Mouse (Mus musculus): ENCODE measurements around the gene Tex22. TPM values are rescaled to one million over a fixed set of nuclear protein-coding genes. Genes with fewer than 3 reads are reported as not detected.

The Tex22 gene
- total RNA-seq, 2 experiments from 2014 or later: 0.45 to 0.64 TPM

DNA sequence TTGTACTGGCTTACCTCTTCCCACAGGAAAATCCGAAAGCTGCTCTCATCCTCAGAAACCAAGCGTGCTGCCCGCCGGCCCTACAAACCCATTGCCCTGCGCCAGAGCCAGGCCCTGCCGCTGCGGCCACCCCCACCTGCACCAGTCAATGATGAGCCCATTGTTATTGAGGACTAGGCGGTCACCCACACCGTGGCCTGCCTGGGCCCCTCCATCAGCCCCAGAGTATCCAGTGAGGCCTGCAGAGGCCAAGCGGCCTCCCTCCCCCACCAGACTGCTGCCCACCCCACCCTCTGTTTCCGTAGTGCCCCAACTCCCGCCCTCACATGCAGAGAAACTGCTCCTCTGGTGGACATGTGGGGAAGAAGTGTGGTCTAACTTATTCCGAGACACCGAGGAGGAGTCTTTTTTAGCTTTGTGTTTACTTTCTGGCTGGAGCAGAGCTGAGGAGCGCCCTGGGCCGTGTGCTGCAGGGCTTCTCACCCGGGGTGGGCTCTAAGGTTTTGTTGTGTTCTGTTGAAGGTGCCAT, 62.3 kb downstream of the Tex22 start:
- no peak for DNase-seq (ENCODE audit: low spot score in 2 of 2)

DNA sequence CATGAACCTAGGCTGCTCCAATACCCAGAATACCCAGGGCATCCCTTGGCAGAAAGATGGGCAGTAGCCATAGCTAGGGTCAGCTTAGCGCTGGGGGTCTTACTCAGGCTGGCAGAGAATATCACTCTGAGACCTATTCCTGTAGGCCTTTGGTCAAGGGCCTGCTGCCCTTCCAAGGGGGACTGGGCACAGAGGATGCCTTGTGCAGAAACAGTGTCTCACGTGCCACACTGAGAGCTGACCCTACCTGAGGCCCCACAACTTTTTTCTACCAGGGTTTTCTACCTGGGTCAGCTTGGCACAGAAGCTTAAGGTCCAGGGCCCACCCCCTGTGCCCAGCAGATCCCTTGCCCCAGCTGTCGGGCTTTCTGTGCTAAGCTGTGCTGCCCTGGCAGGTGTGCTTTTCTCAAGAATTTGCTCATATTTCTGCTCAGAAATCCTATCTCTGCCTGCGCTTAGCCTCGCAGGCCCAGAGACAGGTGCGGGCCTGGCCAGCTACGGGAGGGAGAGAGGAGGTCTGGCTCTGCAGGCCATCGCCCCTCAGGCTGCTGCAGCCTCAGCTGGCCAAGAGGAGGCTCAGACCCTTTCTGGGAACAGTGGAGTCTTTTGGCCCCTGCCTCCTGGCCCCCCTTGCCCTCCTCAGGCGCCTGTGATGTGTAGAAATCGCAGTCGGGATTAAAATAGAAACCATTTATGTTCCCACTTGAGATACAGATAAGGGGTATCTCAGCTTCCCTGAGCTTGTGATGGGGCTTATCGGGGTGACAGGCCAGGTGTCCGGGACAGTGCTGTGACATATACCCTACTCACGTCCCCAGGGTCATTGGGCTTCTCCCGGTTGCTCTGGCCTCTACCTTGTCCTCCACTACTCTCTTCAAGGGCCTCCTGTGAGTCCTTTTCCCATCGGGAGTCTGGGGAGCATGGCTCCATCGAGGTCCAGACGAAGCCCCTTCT, 63.2 kb downstream of the Tex22 start:
- DNase-seq (ENCODE audit: low spot score in 2 of 2): no peak

DNA sequence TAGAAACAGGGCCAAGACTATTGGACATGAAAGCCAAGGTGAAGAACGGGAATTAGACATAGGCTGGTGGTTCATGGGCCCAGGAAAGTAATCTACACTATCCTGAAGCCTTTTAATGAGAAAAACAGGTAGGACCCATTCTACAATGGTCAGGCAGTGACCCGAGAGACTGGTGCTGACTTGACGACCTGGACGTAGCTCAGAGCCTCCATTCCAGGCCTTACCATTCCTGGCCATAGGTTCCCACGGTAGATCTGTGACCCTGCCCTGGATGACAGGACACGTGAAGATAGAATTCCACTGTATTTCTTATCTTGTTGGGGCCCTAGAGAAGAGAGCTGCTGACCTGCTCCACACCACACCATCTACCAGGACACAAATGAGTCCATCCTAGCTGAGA, 64.0 kb downstream of the Tex22 start:
- DNase-seq (ENCODE audit: low spot score in 2 of 2): no peak

Small RNA genes within 50 kb of the gene (microRNA-seq; reads per million reads assigned to microRNA genes)
- gene Gm44471: 0 reads per million in 2 experiments

Other genes with a start within 250 kb of the Tex22 start
- 10 to 100 TPM in 1 of 2 experiments, 1 to 10 TPM in 1; 8.8 to 13.0 TPM for gene Cdca4, start 245.1 kb upstream of the Tex22 start, total RNA-seq (2021)
- gene Gpr132, start 206.3 kb upstream of the Tex22 start, total RNA-seq (2021): not detected
- gene Jag2, start 144.7 kb upstream of the Tex22 start, total RNA-seq (2021): 10 to 100 TPM; 51.6 to 66.5 TPM
- gene Nudt14, start 132.4 kb upstream of the Tex22 start, total RNA-seq (2021): 10 to 100 TPM; 11.6 to 13.8 TPM
- 10 to 100 TPM; 52.1 to 57.5 TPM for gene Btbd6, start 98.0 kb upstream of the Tex22 start, total RNA-seq (2021)
- gene Brf1, start 73.8 kb upstream of the Tex22 start, total RNA-seq (2021): 10 to 100 TPM; 55.7 to 66.6 TPM
- 100 to 1,000 TPM; 129 to 132 TPM for gene Pacs2, start 60.0 kb upstream of the Tex22 start, total RNA-seq (2021)
- 10 to 100 TPM; 87.3 to 89.5 TPM for gene Mta1, start 23.8 kb downstream of the Tex22 start, total RNA-seq (2021)
- 100 to 1,000 TPM; 179 to 183 TPM for gene Crip2, start 65.7 kb downstream of the Tex22 start, total RNA-seq (2021)
- gene Crip1, start 71.8 kb downstream of the Tex22 start, total RNA-seq (2021): 10 to 100 TPM; 13.5 to 14.1 TPM
- 1 to 10 TPM; 3.0 to 3.3 TPM for gene Tedc1, start 81.9 kb downstream of the Tex22 start, total RNA-seq (2021)
- 10 to 100 TPM; 30.5 to 33.9 TPM for gene Tmem121, start 111.4 kb downstream of the Tex22 start, total RNA-seq (2021)

Measured in layer of hippocampus, postnatal 10 days (tissue).